Mouse (Mus musculus) stomach, postnatal 0 days (tissue): ENCODE results near the gene Gm30083.

Experiments used
- CTCF ChIP-seq: IDR thresholded peaks from 2 replicates; pipeline ENCODE4 v1.5.1; 2016; ENCODE audit warnings: antibody characterized with exemption, low read depth, mild to moderate bottlenecking, moderate library complexity
- EP300 ChIP-seq: optimal IDR thresholded peaks from 2 replicates; pipeline ENCODE3; 2016; ENCODE audit warnings: antibody characterized with exemption

DNA sequence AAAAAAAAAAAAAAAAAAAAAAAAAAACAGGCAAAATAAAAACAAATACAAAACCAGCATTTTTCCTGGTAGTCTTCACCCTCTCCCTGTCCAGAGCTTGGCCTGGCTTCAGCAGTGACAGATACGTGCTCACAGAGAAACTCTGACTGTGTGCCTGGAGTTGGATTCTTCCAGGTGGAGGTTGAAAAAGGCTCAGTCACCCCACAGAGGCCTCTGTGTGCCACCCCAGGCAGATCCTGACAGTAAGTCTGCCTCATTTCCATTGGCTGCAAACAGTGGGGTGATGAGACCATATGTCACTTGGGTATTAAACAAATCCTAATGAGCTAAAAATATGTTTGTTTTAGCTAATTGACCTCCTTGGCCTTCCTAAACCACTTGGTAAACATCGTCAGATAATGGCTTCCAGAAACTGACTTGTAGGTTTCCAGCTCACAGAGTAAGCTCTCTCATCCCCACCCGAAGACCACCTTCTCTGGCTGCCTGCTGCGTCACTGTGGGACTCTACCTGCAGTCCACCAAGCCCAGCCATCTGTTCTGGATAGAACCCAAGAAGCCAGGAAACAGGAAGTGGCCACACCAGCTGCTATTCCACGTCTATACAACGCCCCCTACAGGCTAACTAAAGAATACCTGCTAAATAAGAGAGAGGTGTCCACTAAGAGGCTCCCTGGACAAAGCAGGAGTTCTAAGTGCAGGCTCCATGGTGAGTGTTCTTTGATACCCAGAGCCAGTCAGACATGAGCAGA, 62.6 kb downstream of the Gm30083 start:
- TF ChIP-seq CTCF (peak; percentile 40), EP300 (no peak)
